Mouse (Mus musculus): ENCODE results near the gene Rgs3.

DNA sequence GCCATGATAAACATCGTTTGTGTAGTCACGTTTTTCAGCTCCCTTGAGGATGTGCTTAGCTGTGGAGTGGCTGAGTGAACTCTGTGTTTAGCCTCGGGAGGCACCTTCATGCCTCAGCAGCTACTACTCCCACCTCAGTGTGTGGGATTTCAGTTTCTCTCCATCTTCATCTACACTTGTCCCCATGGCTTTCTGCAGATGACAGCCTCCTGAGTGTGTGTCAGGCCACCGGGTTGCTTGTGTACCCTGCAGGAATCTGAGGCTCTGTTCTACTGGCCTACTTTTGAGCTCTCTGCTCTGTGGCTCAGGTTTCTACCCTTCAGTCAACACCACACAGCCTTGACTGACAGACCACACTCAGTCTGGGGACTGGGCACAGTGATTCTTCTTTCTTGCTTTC is 151.9 kb downstream of the Rgs3 start:
- TF ChIP-seq GATA1 (IDR thresholded peaks at IDR 0.05; ENCODE audit: borderline replicate concordance, low read length) (no peak), FLI1 (IDR thresholded peaks at IDR 0.05; ENCODE audit: low read length) (no peak)
